Mouse (Mus musculus) embryonic fibroblast, embryonic 13.5 days (primary cell): ENCODE measurements at regions not wholly inside any gene's neighbourhood (a gene's known extent, or its start where the extent isn't known, plus 50 kb on each side); places are given as distances from the start of the nearest gene placed in this dataset.

Experiments used
- CTCF ChIP-seq: IDR thresholded peaks from 2 replicates; pipeline ENCODE4 v1.5.1; 2011; ENCODE audit warnings: mild to moderate bottlenecking, control low read depth, low read length, moderate library complexity, borderline replicate concordance; ENCODE audit not compliant: insufficient read depth
- POLR2A ChIP-seq: IDR thresholded peaks from 2 replicates; pipeline ENCODE4 v1.6.1; 2011; ENCODE audit warnings: low read depth, mild to moderate bottlenecking, control low read depth, low read length, moderate library complexity

- no peak for TF ChIP-seq CTCF
- no peak for TF ChIP-seq POLR2A
These were observed 360.1 kb downstream of the Gsdmc2 start for GRCm38 (mm10) chr15:63484910-63485309.
